Mouse (Mus musculus): ENCODE measurements at regions not wholly inside any gene's neighbourhood (a gene's known extent, or its start where the extent isn't known, plus 50 kb on each side); places are given as distances from the start of the nearest gene placed in this dataset.
A peak's percentile ranks its signal among the peaks of the same experiment; 100 is the strongest.

DNA sequence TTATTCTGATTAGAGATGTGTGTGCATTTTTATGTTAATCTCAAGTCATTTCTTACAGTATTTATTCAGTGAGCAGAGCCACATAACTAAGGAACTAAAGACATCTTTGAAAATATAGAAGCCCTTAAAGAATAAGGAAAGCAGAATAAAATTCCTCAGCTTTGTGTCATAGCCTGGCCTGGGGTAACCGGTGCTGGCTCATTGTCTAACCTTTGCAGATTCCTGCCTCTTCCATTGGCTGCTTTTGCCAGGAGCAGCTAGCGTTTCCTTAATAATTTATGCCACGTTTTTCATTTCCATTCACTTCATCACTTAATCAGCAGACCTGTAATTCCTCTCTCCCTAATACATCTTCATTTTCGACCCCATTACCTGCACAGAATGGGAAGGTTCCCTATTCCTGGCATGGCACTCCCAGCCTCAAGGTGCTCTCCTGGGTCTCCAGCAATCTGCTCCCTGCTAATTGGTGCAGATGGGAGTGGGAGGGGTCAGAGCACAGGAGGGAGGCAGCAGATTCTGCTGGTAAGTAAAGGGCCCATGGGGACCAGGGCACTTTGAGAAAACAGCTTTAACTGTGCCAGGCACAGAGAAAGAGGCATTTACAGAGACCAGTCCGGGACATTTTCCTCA is 413.1 kb downstream of the Stim2 start:
- Histone ChIP-seq H3K4me3 (ENCODE audit: control insufficient read depth in 1 of 2, insufficient read depth in 1 of 2, low read depth in 1 of 2, low read length in 2 of 2) (no peak overlapping the region), H3K27me3 (ENCODE audit: control insufficient read depth, insufficient read depth, low read length) (no peaks in the 10 kb centered on the region), H3K4me2 (ENCODE audit: low read length) (no peak overlapping the region), H3K4me1 (ENCODE audit: control insufficient read depth in 2 of 2, insufficient read depth in 2 of 2, low read length in 2 of 2) (no peaks in the 10 kb centered on the region), H3K27ac (replicated peaks in 1 of 2; ENCODE audit: control insufficient read depth in 1 of 2, insufficient read depth in 1 of 2, low read depth in 2 of 2, low read length in 2 of 2) (no peak overlapping the region), H3K36me3 (ENCODE audit: control insufficient read depth, insufficient read depth, low read length) (no peaks in the 10 kb centered on the region), H3K9me3 (ENCODE audit: control insufficient read depth, low read length) (no peaks in the 10 kb centered on the region), H3K9ac (ENCODE audit: low read length) (no peak overlapping the region)
- 63% methylated on average over 5 of the region's 5 CpGs for WGBS
- no peak for ATAC-seq (ENCODE audit: insufficient number of reproducible peaks, insufficient read depth, low FRiP score, low read depth)

DNA sequence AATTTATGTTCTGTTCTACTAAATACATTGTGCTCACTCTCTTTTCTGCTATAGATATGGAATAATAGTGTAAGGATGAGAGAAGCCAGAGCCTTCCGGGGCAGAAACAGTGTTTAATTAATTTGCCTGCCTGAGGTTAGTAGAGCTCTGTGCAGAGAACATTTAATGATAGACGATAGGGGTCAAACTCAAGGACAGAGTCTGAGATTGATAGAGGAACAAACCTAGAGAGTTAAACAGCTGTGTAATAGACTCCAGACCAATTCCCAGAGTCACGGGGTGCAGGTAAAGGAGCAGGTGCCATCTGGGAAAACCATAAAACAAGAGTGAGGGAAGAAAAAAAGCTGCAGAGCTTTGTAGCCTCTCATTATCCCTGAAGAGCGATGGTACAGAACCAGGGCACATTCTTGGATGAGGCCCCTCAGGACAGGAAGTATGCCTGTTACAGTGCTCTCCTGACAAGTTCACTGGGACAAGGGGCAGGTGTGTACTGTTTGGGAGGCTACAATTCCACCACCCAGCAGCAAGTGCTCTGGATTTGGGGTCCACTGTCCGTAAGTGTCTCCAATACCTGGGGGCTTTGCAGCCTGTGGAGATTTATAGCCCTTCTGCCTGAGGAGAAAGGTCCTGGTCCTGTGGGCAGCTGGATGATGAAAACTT is 421.6 kb downstream of the Stim2 start:
- WGBS: 43% methylated on average over 5 of the region's 5 CpGs
- H3K9me3 ChIP-seq (ENCODE audit: control insufficient read depth, low read length): no peaks in the 10 kb centered on the region
- 0 out of 2 replicates have a peak overlapping the region, but pooled peaks have one; percentile 21 for H3K4me2 ChIP-seq (ENCODE audit: low read length)
- peaks cover 4 to 13% of the 10 kb centered on the region in 2 experiments for H3K4me1 ChIP-seq (ENCODE audit: control insufficient read depth in 2 of 2, insufficient read depth in 2 of 2, low read length in 2 of 2)
- no peak overlapping the region for H3K4me3 ChIP-seq (ENCODE audit: control insufficient read depth in 1 of 2, insufficient read depth in 1 of 2, low read depth in 1 of 2, low read length in 2 of 2)
- no peak overlapping the region for H3K9ac ChIP-seq (ENCODE audit: low read length)
- H3K27ac ChIP-seq (replicated peaks in 1 of 2; ENCODE audit: control insufficient read depth in 1 of 2, insufficient read depth in 1 of 2, low read depth in 2 of 2, low read length in 2 of 2): peak overlapping the region; percentile 50 to 57
- ATAC-seq (ENCODE audit: insufficient number of reproducible peaks, insufficient read depth, low FRiP score, low read depth): no peak
- no peaks in the 10 kb centered on the region for H3K27me3 ChIP-seq (ENCODE audit: control insufficient read depth, insufficient read depth, low read length)
- no peaks in the 10 kb centered on the region for H3K36me3 ChIP-seq (ENCODE audit: control insufficient read depth, insufficient read depth, low read length)

DNA sequence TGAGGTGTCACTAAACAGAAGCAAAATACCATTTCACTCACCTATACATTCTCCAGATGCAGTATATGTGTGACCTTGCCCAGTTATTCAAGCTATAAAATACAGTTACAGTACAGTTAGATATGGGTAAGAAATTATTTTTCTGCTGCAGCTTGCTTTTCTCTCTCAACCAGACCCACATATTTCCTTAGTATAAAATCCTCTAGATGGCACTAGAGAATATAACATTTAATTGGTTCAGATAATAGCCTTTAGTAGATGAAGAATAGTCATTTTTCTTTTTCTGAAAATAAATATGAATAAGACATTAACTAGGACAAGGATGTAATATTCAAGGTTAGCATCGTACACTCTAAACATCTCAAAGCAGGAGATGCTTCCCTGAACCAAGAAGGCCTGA is 441.0 kb downstream of the Stim2 start:
- WGBS: 72% methylated on average over 1 of the region's 1 CpGs
- Histone ChIP-seq H3K27me3 (ENCODE audit: control insufficient read depth, insufficient read depth, low read length) (no peaks in the 10 kb centered on the region), H3K36me3 (ENCODE audit: control insufficient read depth, insufficient read depth, low read length) (no peaks in the 10 kb centered on the region)

DNA sequence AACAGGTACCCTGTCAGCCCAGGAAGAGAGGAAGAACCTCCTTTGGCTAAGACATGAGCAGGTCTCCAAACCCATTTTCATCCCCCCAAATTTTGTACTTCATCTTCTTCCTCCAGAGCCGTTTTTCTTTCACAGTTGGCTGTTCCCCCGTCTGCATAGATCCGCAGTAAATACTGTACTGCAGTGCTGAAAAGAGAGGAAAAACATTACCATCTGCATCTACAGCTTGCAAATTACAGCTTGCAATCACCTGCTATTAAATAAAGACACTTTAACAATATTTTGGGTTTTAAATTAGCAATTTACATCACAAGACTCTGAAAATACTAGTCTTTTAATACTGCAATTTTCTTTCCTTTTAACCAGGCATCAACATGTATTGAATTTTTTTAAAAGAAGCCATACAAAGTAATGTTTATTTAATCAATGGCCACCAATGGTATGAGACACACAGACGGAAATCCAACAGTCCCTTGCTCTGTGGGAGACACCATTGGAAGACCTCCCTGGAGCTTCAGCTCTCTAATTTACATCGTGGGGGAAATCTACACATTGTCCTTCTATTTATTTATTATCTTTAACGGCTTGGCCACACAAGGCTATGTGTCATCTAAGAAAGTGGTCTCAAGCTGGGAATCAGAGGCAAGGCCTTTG is 442.6 kb downstream of the Stim2 start:
- Histone ChIP-seq H3K9me3 (ENCODE audit: control insufficient read depth, low read length) (no peaks in the 10 kb centered on the region), H3K4me3 (ENCODE audit: control insufficient read depth in 1 of 2, insufficient read depth in 1 of 2, low read depth in 1 of 2, low read length in 2 of 2) (no peak overlapping the region), H3K36me3 (ENCODE audit: control insufficient read depth, insufficient read depth, low read length) (no peaks in the 10 kb centered on the region), H3K27ac (replicated peaks in 1 of 2; ENCODE audit: control insufficient read depth in 1 of 2, insufficient read depth in 1 of 2, low read depth in 2 of 2, low read length in 2 of 2) (no peak overlapping the region), H3K4me1 (ENCODE audit: control insufficient read depth in 2 of 2, insufficient read depth in 2 of 2, low read length in 2 of 2) (no peaks in the 10 kb centered on the region; a peak in 1 of 4 replicates), H3K4me2 (ENCODE audit: low read length) (no peak overlapping the region), H3K9ac (ENCODE audit: low read length) (no peak overlapping the region), H3K27me3 (ENCODE audit: control insufficient read depth, insufficient read depth, low read length) (no peaks in the 10 kb centered on the region)
- 65% methylated on average over 6 of the region's 6 CpGs for WGBS
- ATAC-seq (ENCODE audit: insufficient number of reproducible peaks, insufficient read depth, low FRiP score, low read depth): no peak

More for the DNA sequence above, 441.0 kb downstream of the Stim2 start:
- Histone ChIP-seq H3K27ac (replicated peaks in 1 of 2; ENCODE audit: control insufficient read depth in 1 of 2, insufficient read depth in 1 of 2, low read depth in 2 of 2, low read length in 2 of 2) (no peak overlapping the region), H3K4me3 (ENCODE audit: control insufficient read depth in 1 of 2, insufficient read depth in 1 of 2, low read depth in 1 of 2, low read length in 2 of 2) (no peak overlapping the region), H3K9ac (ENCODE audit: low read length) (no peak overlapping the region), H3K4me2 (ENCODE audit: low read length) (no peak overlapping the region), H3K4me1 (ENCODE audit: control insufficient read depth in 2 of 2, insufficient read depth in 2 of 2, low read length in 2 of 2) (no peaks in the 10 kb centered on the region; a peak in 1 of 4 replicates), H3K9me3 (ENCODE audit: control insufficient read depth, low read length) (no peaks in the 10 kb centered on the region)
- no peak for ATAC-seq (ENCODE audit: insufficient number of reproducible peaks, insufficient read depth, low FRiP score, low read depth)

DNA sequence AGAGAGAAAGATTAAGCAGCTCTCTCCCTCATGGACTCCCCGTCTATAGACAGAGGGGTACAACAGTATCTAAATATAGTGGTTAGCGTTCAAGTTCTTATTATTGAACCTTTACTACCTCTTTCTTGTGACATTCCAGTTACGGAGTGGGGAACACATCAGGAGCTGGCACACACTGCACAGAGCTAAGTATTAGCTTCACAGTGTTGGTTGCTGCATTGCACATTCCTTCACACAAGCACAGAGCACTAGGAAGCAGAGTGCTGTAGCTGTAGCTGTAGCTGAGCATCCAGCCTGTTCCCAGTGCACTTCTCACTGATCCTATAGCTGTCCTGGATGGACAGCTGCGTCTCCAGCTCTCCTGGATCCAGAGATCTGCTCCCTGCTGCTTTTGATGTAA is 443.3 kb downstream of the Stim2 start:
- ATAC-seq (ENCODE audit: insufficient number of reproducible peaks, insufficient read depth, low FRiP score, low read depth): no peak
- H3K4me1 ChIP-seq (ENCODE audit: control insufficient read depth in 2 of 2, insufficient read depth in 2 of 2, low read length in 2 of 2): peaks cover 0 to 3% of the 10 kb centered on the region in 2 experiments; a peak in 2 of 4 replicates
- no peaks in the 10 kb centered on the region for H3K9me3 ChIP-seq (ENCODE audit: control insufficient read depth, low read length)
- WGBS: 76% methylated on average over 4 of the region's 4 CpGs
- no peaks in the 10 kb centered on the region for H3K36me3 ChIP-seq (ENCODE audit: control insufficient read depth, insufficient read depth, low read length)
- H3K27me3 ChIP-seq (ENCODE audit: control insufficient read depth, insufficient read depth, low read length): no peaks in the 10 kb centered on the region
- H3K9ac ChIP-seq (ENCODE audit: low read length): no peak overlapping the region
- H3K4me2 ChIP-seq (ENCODE audit: low read length): no peak overlapping the region
- no peak overlapping the region for H3K27ac ChIP-seq (replicated peaks in 1 of 2; ENCODE audit: control insufficient read depth in 1 of 2, insufficient read depth in 1 of 2, low read depth in 2 of 2, low read length in 2 of 2)
- H3K4me3 ChIP-seq (ENCODE audit: control insufficient read depth in 1 of 2, insufficient read depth in 1 of 2, low read depth in 1 of 2, low read length in 2 of 2): no peak overlapping the region

DNA sequence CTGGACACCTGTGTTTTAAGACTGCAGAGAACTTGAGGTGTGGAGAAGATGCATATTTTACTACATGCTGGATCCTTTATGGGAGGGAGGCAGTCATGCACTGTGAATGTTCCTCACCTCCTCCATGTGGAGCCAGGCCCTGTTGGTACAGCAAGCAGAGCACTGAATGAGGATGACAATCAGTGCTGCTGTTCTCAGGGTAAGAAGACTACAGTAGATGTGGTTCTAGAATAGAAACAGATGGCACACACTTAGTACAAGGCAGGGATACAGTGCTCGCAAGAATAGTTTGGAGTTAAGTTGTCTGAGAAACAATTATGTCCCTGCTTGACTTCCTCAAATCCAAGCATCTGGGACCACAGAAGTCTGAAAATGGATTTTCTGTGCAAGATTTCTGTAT is 485.6 kb downstream of the Stim2 start:
- WGBS: 94% methylated on average over 1 of the region's 1 CpGs
- Histone ChIP-seq H3K9ac (ENCODE audit: low read length) (no peak overlapping the region), H3K4me3 (ENCODE audit: control insufficient read depth in 1 of 2, insufficient read depth in 1 of 2, low read depth in 1 of 2, low read length in 2 of 2) (no peak overlapping the region), H3K27ac (replicated peaks in 1 of 2; ENCODE audit: control insufficient read depth in 1 of 2, insufficient read depth in 1 of 2, low read depth in 2 of 2, low read length in 2 of 2) (no peak overlapping the region), H3K4me2 (ENCODE audit: low read length) (no peak overlapping the region), H3K4me1 (ENCODE audit: control insufficient read depth in 2 of 2, insufficient read depth in 2 of 2, low read length in 2 of 2) (no peaks in the 10 kb centered on the region), H3K27me3 (ENCODE audit: control insufficient read depth, insufficient read depth, low read length) (no peaks in the 10 kb centered on the region), H3K9me3 (ENCODE audit: control insufficient read depth, low read length) (no peaks in the 10 kb centered on the region), H3K36me3 (ENCODE audit: control insufficient read depth, insufficient read depth, low read length) (no peaks in the 10 kb centered on the region)
- no peak for ATAC-seq (ENCODE audit: insufficient number of reproducible peaks, insufficient read depth, low FRiP score, low read depth)
